Mouse (Mus musculus) heart, embryonic 14.5 days (tissue): ENCODE measurements around the gene Dnajc8. TPM values are rescaled to one million over a fixed set of nuclear protein-coding genes. Genes with fewer than 3 reads are reported as not detected.
A peak's percentile ranks its signal among the peaks of the same experiment; 100 is the strongest.
"Not testable (repeated sequence)": the region's sequence is repeated elsewhere in the genome, so short reads cannot be mapped to it uniquely, and the experiment has no call there.

ENCODE experiments used
- ATAC-seq: fragments of 200-750 bp; cut with Nextera tagmentation; 2 replicates; pipeline ENCODE4 v1.8.0; 2017; ENCODE audit warnings: low read depth, moderate TSS enrichment; ENCODE audit not compliant: insufficient number of reproducible peaks, insufficient read depth, low FRiP score
- H3K27ac ChIP-seq, 2 experiments: fragments of 200-500 bp in 1 of 2; fragments of 300-500 bp in 1 of 2; sonication (generic) in 1 of 2; replicated peaks in 1 of 2; 2 replicates each; pipeline ENCODE4 v1.5.1; 2012 to 2014; ENCODE audit warnings: low read depth in 2 of 2, low read length in 2 of 2, control low read depth in 1 of 2, mild to moderate bottlenecking in 1 of 2, mixed read lengths in 1 of 2; ENCODE audit not compliant: control insufficient read depth in 1 of 2, insufficient read depth in 1 of 2
- H3K27me3 ChIP-seq: fragments of 300-500 bp; sonication (generic); 2 replicates; pipeline ENCODE4 v1.6.1; 2014; ENCODE audit warnings: mild to moderate bottlenecking, low read length, control low read depth; ENCODE audit not compliant: control insufficient read depth, insufficient read depth
- H3K36me3 ChIP-seq: fragments of 300-500 bp; sonication (generic); 2 replicates; pipeline ENCODE4 v1.6.1; 2014; ENCODE audit warnings: mild to moderate bottlenecking, control low read depth, low read length, mixed read lengths; ENCODE audit not compliant: control insufficient read depth, insufficient read depth
- H3K4me1 ChIP-seq, 2 experiments: fragments of 200-500 bp in 1 of 2; fragments of 300-500 bp in 1 of 2; sonication (generic) in 1 of 2; 2 replicates each; pipeline ENCODE4 v1.6.1; 2012 to 2014; ENCODE audit warnings: low read length in 2 of 2, control low read depth in 1 of 2, mixed read lengths in 1 of 2; ENCODE audit not compliant: control insufficient read depth in 2 of 2, insufficient read depth in 2 of 2
- H3K4me2 ChIP-seq: fragments of 300-500 bp; sonication (generic); 2 replicates; pipeline ENCODE4 v1.6.1; 2014; ENCODE audit warnings: mild to moderate bottlenecking, low read length
- H3K4me3 ChIP-seq, 2 experiments: fragments of 200-500 bp in 1 of 2; fragments of 300-500 bp in 1 of 2; sonication (generic) in 1 of 2; 2 replicates each; pipeline ENCODE4 v1.5.1; 2012 to 2014; ENCODE audit warnings: low read length in 2 of 2, mild to moderate bottlenecking in 2 of 2, control low read depth in 1 of 2, low read depth in 1 of 2, moderate library complexity in 1 of 2; ENCODE audit not compliant: control insufficient read depth in 1 of 2, insufficient read depth in 1 of 2
- H3K9ac ChIP-seq: fragments of 300-500 bp; sonication (generic); 2 replicates; pipeline ENCODE4 v1.6.1; 2014; ENCODE audit warnings: mild to moderate bottlenecking, low read length
- H3K9me3 ChIP-seq: fragments of 300-500 bp; sonication (generic); 2 replicates; pipeline ENCODE4 v1.6.1; 2016; ENCODE audit warnings: low read length, control low read depth; ENCODE audit not compliant: control insufficient read depth
- WGBS: fragments of 180-500 bp; shearing (Covaris S2); extraction: QIAGEN DNeasy Blood & Tissue Kit; methylation state at CpG from one replicate; pipeline ENCODE4 v1.1.7; 2014; 5-methylcytosine and 5-hydroxymethylcytosine counted together
- polyA plus RNA-seq: library from polyadenylated mRNA; unstranded; fragments of >200 nt; fragmentation: Nextera tagmentation; extraction: Ambion mirVana; gene quantifications from 2 replicates; pipeline ENCODE4 v1.2.1, GENCODE M21; 2014

Gene Dnajc8
- polyA plus RNA-seq, 1 experiment from 2014 or later: 117 TPM

DNA sequence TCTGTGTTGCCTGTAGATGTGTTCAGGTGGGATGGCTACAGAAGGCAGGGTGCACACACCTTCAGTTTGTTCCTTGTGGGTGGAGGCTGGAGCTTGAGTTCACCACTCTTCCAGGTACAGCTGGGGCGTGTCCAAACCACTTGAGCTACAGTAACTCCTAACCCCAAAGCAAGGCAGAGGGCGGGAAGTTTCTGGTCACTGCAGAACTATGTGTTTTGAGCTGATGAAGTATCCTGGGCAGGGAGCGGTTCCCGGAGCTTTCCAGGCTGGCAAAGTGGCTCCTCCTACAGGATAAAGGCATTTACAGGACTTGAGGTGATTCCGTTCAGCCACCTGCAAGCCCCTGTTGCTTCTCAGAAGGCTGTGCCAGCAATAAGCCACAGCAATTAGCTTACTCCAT lies 18.9 kb downstream of the Dnajc8 start:
- WGBS: 55% methylated on average over 5 of the region's 5 CpGs
- no peaks in the 10 kb centered on the region for H3K27me3 ChIP-seq
- H3K9ac ChIP-seq: peak overlapping the region; percentile 18; the same call in 1 of the 2 replicates
- peaks cover 12 to 15% of the 10 kb centered on the region in 2 experiments for H3K4me1 ChIP-seq
- H3K4me2 ChIP-seq: no peak overlapping the region
- ATAC-seq: no peak
- H3K4me3 ChIP-seq: no peak overlapping the region
- H3K36me3 ChIP-seq: peaks cover 45% of the 10 kb centered on the region
- H3K27ac ChIP-seq: peak overlapping the region in 1 of 2 experiments; percentile 31; a peak in 1 of 4 replicates
- no peaks in the 10 kb centered on the region for H3K9me3 ChIP-seq

DNA sequence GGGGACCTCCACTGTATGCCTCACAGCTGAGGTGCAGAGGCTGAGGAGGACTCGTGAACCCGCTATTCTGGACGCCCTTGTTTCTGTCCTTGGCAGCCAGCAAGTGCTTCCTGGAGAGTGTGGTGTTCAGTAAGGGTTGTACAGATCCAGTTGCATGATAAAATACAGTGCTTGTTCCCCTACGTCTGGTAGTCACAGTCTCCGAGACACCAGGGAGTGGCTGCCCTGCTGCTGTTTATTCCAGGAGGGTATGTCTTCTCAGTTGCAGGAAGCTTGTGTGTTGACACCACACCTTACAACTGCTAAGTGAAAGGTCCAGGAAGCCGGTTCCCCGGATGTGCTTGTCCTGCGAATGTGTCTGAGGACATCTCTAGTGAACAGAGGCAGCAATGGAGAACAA lies 19.3 kb downstream of the Dnajc8 start:
- peak overlapping the region in 1 of 2 experiments; percentile 31; a peak in 1 of 4 replicates for H3K27ac ChIP-seq
- H3K27me3 ChIP-seq: no peaks in the 10 kb centered on the region
- H3K36me3 ChIP-seq: peaks cover 41% of the 10 kb centered on the region
- no peak for ATAC-seq
- peak overlapping the region; percentile 18; the same call in 1 of the 2 replicates for H3K9ac ChIP-seq
- no peak overlapping the region for H3K4me3 ChIP-seq
- no peak overlapping the region for H3K4me2 ChIP-seq
- no peaks in the 10 kb centered on the region for H3K9me3 ChIP-seq
- 43% methylated on average over 8 of the region's 8 CpGs for WGBS
- H3K4me1 ChIP-seq: peaks cover 12 to 15% of the 10 kb centered on the region in 2 experiments

DNA sequence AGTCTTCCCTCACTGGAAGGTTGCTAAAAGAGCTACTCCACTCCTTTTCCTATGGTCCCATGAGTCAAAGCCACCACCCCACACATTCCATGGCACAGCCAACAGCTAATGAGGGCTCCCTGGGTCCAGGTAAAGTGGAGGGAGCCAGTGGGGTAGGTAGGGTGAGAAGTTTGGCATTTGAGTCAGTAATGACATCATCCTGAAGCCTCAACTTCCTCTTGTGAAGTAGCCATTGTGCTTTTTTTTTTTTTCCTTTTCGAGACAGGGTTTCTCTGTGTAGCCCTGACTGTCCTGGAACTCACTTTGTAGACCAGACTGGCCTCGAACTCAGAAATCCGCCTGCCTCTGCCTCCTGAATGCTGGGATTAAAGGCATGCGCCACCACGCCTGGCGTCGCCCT lies 20.2 kb downstream of the Dnajc8 start:
- not testable (repeated sequence) for H3K9ac ChIP-seq, ATAC-seq

DNA sequence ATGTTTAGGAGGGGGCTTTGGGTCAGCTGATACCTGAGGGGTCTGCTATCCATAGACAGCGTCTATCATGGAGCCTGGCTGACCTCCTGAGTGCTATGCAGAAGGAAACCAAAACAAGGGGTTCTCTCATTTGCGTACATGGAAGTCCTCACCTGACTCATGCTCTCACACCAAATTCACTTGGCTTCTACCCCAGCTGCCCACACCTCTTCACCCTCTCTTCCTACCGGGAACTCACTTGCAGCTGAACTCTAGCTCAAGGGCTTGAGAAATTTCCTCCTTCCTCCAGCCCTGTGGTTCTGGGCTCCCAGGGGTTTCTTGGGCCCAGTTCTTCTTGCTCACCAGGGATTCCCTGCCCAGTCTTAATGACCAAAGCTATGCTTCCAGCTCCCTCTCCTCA lies 27.9 kb downstream of the Dnajc8 start:
- H3K9me3 ChIP-seq: no peaks in the 10 kb centered on the region
- H3K36me3 ChIP-seq: no peaks in the 10 kb centered on the region
- no peak overlapping the region for H3K4me2 ChIP-seq
- H3K27me3 ChIP-seq: no peaks in the 10 kb centered on the region
- H3K4me1 ChIP-seq: peaks cover 0 to 3% of the 10 kb centered on the region in 2 experiments; a peak in 1 of 4 replicates
- H3K4me3 ChIP-seq: no peak overlapping the region
- no peak overlapping the region for H3K27ac ChIP-seq
- no peak overlapping the region for H3K9ac ChIP-seq
- ATAC-seq: no peak
- 73% methylated on average over 3 of the region's 3 CpGs for WGBS

More for the DNA sequence above, 20.2 kb downstream of the Dnajc8 start:
- Histone ChIP-seq H3K4me1 (peaks cover 12 to 15% of the 10 kb centered on the region in 2 experiments), H3K36me3 (peaks cover 32% of the 10 kb centered on the region), H3K27ac (0 out of 4 replicates have a peak overlapping the region, but pooled peaks of 1 of the 2 experiments have one; percentile 31)
- 84% methylated on average over 7 of the region's 7 CpGs for WGBS
- not testable (repeated sequence) for H3K9me3 ChIP-seq, H3K27me3 ChIP-seq, H3K4me2 ChIP-seq, H3K4me3 ChIP-seq

DNA sequence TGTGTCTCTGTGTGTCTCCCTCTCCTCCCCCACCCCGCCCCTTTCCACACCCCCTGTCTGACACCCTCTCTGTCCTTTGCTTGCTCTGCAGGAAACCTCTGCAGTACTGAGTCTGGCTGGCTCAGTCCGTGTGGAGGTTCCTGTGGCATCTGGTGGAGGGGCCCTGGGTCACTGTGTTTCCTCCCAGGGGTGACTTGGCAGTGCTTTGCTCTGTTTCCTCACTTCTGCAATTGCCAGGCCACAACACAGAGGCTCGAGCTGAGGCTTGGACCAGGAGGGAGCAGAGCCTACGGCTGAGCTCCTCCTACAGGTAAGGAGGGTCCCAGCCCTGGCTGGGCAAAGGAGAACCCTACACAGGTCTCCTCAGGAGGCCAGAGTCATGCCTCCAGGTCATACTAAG lies 28.6 kb downstream of the Dnajc8 start, which contains the start of gene Ptafr:
Gene Ptafr (plus strand): TSS at position 103 of the 400 bp plus-strand sequence.
- H3K27ac ChIP-seq: no peak within 1 kb of the TSS
- no peak within 1 kb of the TSS for H3K4me3 ChIP-seq
- H3K4me1 ChIP-seq: peaks cover 0 to 3% of the 10 kb centered on the region in 2 experiments; a peak in 1 of 4 replicates
- no peak within 1 kb of the TSS for H3K4me2 ChIP-seq
- WGBS: 29% methylated on average over 4 of the region's 4 CpGs
- no peak within 1 kb of the TSS for H3K9ac ChIP-seq
- no peaks in the 10 kb centered on the region for H3K36me3 ChIP-seq
- no peaks in the 10 kb centered on the region for H3K9me3 ChIP-seq
- ATAC-seq: peak; percentile 32; the same call in 1 of the 2 replicates
- no peaks in the 10 kb centered on the region for H3K27me3 ChIP-seq

DNA sequence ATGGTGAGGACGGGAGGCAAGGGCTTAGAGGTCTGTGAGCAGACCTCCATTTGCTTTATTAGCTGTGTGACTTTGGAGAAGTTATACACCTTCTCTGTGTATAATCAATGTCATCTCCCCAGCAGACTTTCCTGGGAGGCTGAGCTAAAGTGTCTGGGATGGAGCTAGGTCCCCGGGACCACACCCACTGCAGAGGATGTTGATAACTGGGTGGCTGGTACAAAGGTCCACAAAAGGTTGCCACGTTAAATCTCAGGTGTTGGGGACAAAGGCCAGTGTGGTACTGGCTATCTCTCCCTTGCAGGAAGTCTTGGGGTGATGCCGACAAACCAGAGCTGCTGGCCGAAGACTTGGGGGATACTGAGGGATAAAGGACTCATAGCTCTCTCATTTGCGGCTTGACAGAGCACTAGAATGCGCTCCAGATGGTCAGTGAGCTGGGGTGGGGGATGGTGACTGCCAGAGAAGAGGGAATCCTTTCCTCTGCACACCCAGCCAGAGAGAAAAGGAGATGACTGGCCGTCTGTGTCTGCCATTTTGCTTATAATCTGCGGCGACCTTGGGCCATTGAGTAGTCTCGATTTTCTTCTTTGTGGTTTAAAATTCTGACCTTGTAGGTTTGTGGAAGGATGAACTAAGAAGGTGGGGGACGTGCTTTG lies 29.9 kb downstream of the Dnajc8 start:
- Histone ChIP-seq H3K4me1 (peaks cover 0 to 3% of the 10 kb centered on the region in 2 experiments; a peak in 1 of 4 replicates), H3K4me2 (no peak overlapping the region), H3K27ac (no peak overlapping the region), H3K9ac (no peak overlapping the region), H3K27me3 (no peaks in the 10 kb centered on the region), H3K36me3 (no peaks in the 10 kb centered on the region), H3K4me3 (no peak overlapping the region), H3K9me3 (0 out of 2 replicates have a peak, but pooled peaks cover 3% of the 10 kb centered on the region)
- WGBS: 75% methylated on average over 12 of the region's 12 CpGs
- no peak for ATAC-seq

DNA sequence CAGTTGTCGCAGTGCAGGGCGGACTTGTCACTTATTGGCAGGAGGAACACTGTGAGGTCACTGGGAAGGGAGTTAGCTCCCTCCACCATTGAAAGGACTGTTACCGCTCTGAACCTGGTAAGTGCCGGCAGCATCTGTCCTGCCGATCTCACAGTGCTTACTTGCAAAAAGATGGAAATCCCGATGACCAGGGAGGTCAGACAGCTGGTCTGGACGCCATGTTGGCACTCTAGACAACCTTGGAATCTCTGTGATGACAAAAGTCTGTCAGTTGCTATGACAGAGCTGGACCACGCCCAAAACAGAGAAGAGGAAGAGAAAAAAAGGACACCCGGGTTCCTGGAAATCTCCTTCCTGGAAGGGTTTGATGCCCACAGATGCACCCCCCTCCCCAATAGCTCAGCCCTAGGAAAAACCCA lies 32.0 kb downstream of the Dnajc8 start:
- Histone ChIP-seq H3K4me2 (no peak overlapping the region), H3K4me1 (peaks cover 0 to 3% of the 10 kb centered on the region in 2 experiments; a peak in 1 of 4 replicates), H3K27ac (no peak overlapping the region), H3K4me3 (no peak overlapping the region), H3K36me3 (no peaks in the 10 kb centered on the region), H3K27me3 (no peaks in the 10 kb centered on the region), H3K9ac (no peak overlapping the region), H3K9me3 (0 out of 2 replicates have a peak, but pooled peaks cover 3% of the 10 kb centered on the region)
- 59% methylated on average over 9 of the region's 9 CpGs for WGBS
- ATAC-seq: no peak
